Mouse (Mus musculus) MEL (cell line): ENCODE measurements around the gene Hist1h1c. TPM values are rescaled to one million over a fixed set of nuclear protein-coding genes. Genes with fewer than 3 reads are reported as not detected.

Experiments
- DNase-seq: peaks from one replicate; pipeline ENCODE4 v3.0.0; 2011; ENCODE audit warnings: low read depth, low spot score
- H3K27ac ChIP-seq: 2 replicates; pipeline ENCODE4 v1.5.1; 2012; ENCODE audit warnings: low read depth, mild to moderate bottlenecking, control low read depth, low read length, moderate library complexity; ENCODE audit not compliant: control insufficient read depth
- H3K27me3 ChIP-seq, 2 experiments: fragments of 150-350 bp in 1 of 2; sonication (generic) in 1 of 2; 2 replicates each; pipeline ENCODE4 v1.6.1; 2012; ENCODE audit warnings: low read length in 2 of 2, mild to moderate bottlenecking in 2 of 2, improper control_type of control experiment in 1 of 2, moderate library complexity in 1 of 2; ENCODE audit not compliant: insufficient read depth in 2 of 2, control insufficient read depth in 1 of 2
- H3K36me3 ChIP-seq, 2 experiments: 2 replicates each; pipeline ENCODE4 v1.6.1; 2012 to 2014; ENCODE audit warnings: low read length in 2 of 2, improper control_type of control experiment in 1 of 2, inconsistent platforms in 1 of 2, mild to moderate bottlenecking in 1 of 2; ENCODE audit not compliant: insufficient read depth in 2 of 2, control insufficient read depth in 1 of 2
- H3K4me1 ChIP-seq, 2 experiments: fragments of 150-350 bp in 1 of 2; sonication (generic) in 1 of 2; 2 replicates each; pipeline ENCODE4 v1.6.1; 2012; ENCODE audit warnings: low read length in 2 of 2, improper control_type of control experiment in 1 of 2, mild to moderate bottlenecking in 1 of 2; ENCODE audit not compliant: insufficient read depth in 2 of 2, control insufficient read depth in 1 of 2
- H3K4me3 ChIP-seq, 2 experiments: fragments of 150-350 bp in 1 of 2; sonication (generic) in 1 of 2; 2 replicates each; pipeline ENCODE4 v1.5.1; 2012; ENCODE audit warnings: low read depth in 2 of 2, low read length in 2 of 2, mild to moderate bottlenecking in 2 of 2, moderate library complexity in 2 of 2, control low read depth in 1 of 2, improper control_type of control experiment in 1 of 2; ENCODE audit not compliant: control insufficient read depth in 1 of 2, insufficient read depth in 1 of 2
- H3K79me2 ChIP-seq: 2 replicates; pipeline ENCODE4 v1.6.1; 2012; ENCODE audit warnings: mild to moderate bottlenecking, low read length, moderate library complexity; ENCODE audit not compliant: control insufficient read depth, poor library complexity, insufficient read depth
- H3K9ac ChIP-seq: 2 replicates; pipeline ENCODE4 v1.6.1; 2012; ENCODE audit warnings: low read depth, mild to moderate bottlenecking, control low read depth, low read length, moderate library complexity; ENCODE audit not compliant: control insufficient read depth, poor library complexity, severe bottlenecking
- H3K9me3 ChIP-seq: fragments of 150-350 bp; sonication (generic); replicated peaks from 2 replicates; pipeline ENCODE4 v1.6.1; 2012; ENCODE audit warnings: mild to moderate bottlenecking, low read length, improper control_type of control experiment, moderate library complexity; ENCODE audit not compliant: insufficient read depth
- BHLHE40 ChIP-seq: IDR thresholded peaks from 2 replicates; pipeline ENCODE4 v1.6.1; 2012; ENCODE audit warnings: low read depth, mild to moderate bottlenecking, inconsistent platforms, low read length, improper control_type of control experiment, borderline replicate concordance
- CHD2 ChIP-seq: IDR thresholded peaks from 2 replicates; pipeline ENCODE4 v1.6.1; 2011; ENCODE audit warnings: low read length, improper control_type of control experiment
- E2F4 ChIP-seq: IDR thresholded peaks from 2 replicates; pipeline ENCODE4 v1.6.1; 2011; ENCODE audit warnings: low read depth, low read length, improper control_type of control experiment, borderline replicate concordance
- EP300 ChIP-seq, 2 experiments: IDR thresholded peaks; 2 replicates each; pipeline ENCODE4 v1.6.1; 2011; ENCODE audit warnings: improper control_type of control experiment in 2 of 2, low read length in 2 of 2, low read depth in 1 of 2, mild to moderate bottlenecking in 1 of 2
- GATA1 ChIP-seq: IDR thresholded peaks from 2 replicates; pipeline ENCODE4 v1.6.1; 2011; ENCODE audit warnings: low read depth, low read length, improper control_type of control experiment
- JUND ChIP-seq: IDR thresholded peaks from 2 replicates; pipeline ENCODE4 v1.6.1; 2011; ENCODE audit warnings: low read depth, mild to moderate bottlenecking, improper control_type of control experiment, low read length
- KAT2A ChIP-seq: conservative IDR thresholded peaks from 2 replicates; pipeline ENCODE4 v1.6.1; 2012; ENCODE audit warnings: low read depth, low read length, improper control_type of control experiment, inconsistent platforms
- MAFK ChIP-seq: IDR thresholded peaks from 2 replicates; pipeline ENCODE4 v1.6.1; 2011; ENCODE audit warnings: low read depth, mild to moderate bottlenecking, low read length, improper control_type of control experiment, borderline replicate concordance
- MAZ ChIP-seq: IDR thresholded peaks from 2 replicates; pipeline ENCODE4 v1.6.1; 2012; ENCODE audit warnings: low read depth, mild to moderate bottlenecking, inconsistent platforms, low read length, improper control_type of control experiment
- POLR2AphosphoS5 ChIP-seq: IDR thresholded peaks from 2 replicates; pipeline ENCODE4 v1.6.1; 2012; ENCODE audit warnings: low read depth, borderline replicate concordance, mild to moderate bottlenecking, inconsistent platforms, low read length, moderate library complexity, mixed read lengths
- SIN3A ChIP-seq: IDR thresholded peaks from 2 replicates; pipeline ENCODE4 v1.6.1; 2012; ENCODE audit warnings: low read length, improper control_type of control experiment, inconsistent platforms
- SMC3 ChIP-seq: IDR thresholded peaks from 2 replicates; pipeline ENCODE4 v1.6.1; 2011; ENCODE audit warnings: low read depth, low read length, improper control_type of control experiment
- TAL1 ChIP-seq: IDR thresholded peaks from 2 replicates; pipeline ENCODE4 v1.6.1; 2012; ENCODE audit warnings: mild to moderate bottlenecking, inconsistent platforms, low read length, moderate library complexity, mixed read lengths
- TBP ChIP-seq: IDR thresholded peaks from 2 replicates; pipeline ENCODE4 v1.8.0; 2011; ENCODE audit warnings: low read depth, low read length, improper control_type of control experiment
- UBTF ChIP-seq: IDR thresholded peaks from 2 replicates; pipeline ENCODE4 v1.6.1; 2012; ENCODE audit warnings: low read depth, mild to moderate bottlenecking, inconsistent platforms, low read length, improper control_type of control experiment, moderate library complexity, borderline replicate concordance; ENCODE audit not compliant: insufficient read depth
- USF2 ChIP-seq, 2 experiments: IDR thresholded peaks; 2 replicates each; pipeline ENCODE4 v1.6.1; 2011 to 2012; ENCODE audit warnings: improper control_type of control experiment in 2 of 2, low read length in 2 of 2, borderline replicate concordance in 1 of 2, inconsistent platforms in 1 of 2, low read depth in 1 of 2, mild to moderate bottlenecking in 1 of 2; ENCODE audit not compliant: insufficient read depth in 1 of 2
- ZMIZ1 ChIP-seq: IDR thresholded peaks from 2 replicates; pipeline ENCODE4 v1.6.1; 2012; ENCODE audit warnings: low read depth, mild to moderate bottlenecking, inconsistent platforms, low read length, improper control_type of control experiment, moderate library complexity
- polyA plus RNA-seq, 2 experiments: library from polyadenylated mRNA; stranded (reverse) in 1 of 2; unstranded in 1 of 2; fragments of >175 nt in 1 of 2; fragments of >200 nt in 1 of 2; gene quantifications; 2 replicates each; pipeline versions ENCODE4 v1.2.1 to v1.2.4; 2012; ENCODE audit warnings: low replicate concordance in 2 of 2, low read depth in 1 of 2; ENCODE audit not compliant: insufficient read length in 2 of 2, insufficient read depth in 1 of 2, missing spikeins in 1 of 2
- total RNA-seq: library from RNA; depleted of rRNA; stranded (reverse); fragments of 300-350 nt; gene quantifications from 2 replicates; pipeline ENCODE4 v1.2.3, GENCODE M21; 2012

Hist1h1c gene
- total and polyA plus RNA-seq, 3 experiments = 3.8 to 348 TPM; not detected in 1

- Histone ChIP-seq H3K27me3 (no peaks in the 10 kb centered on the region), H3K27ac (no peak overlapping the region), H3K4me3 (no peak overlapping the region), H3K79me2 (no peaks in the 10 kb centered on the region), H3K9ac (no peak overlapping the region), H3K9me3 (no peaks in the 10 kb centered on the region), H3K4me1 (peaks cover 3 to 9% of the 10 kb centered on the region in 2 experiments), H3K36me3 (peaks cover 0 to 9% of the 10 kb centered on the region in 2 experiments; a peak in 2 of 4 replicates)
- no peak for TF ChIP-seq USF2 (IDR thresholded peaks at IDR 0.05; ENCODE audit: borderline replicate concordance in 1 of 2, insufficient read depth in 1 of 2, low read depth in 1 of 2, low read length in 2 of 2)
- TF ChIP-seq MAZ = no peak
- TF ChIP-seq E2F4 = no peak
- TF ChIP-seq TAL1 = no peak
- TF ChIP-seq POLR2AphosphoS5 = no peak
- TF ChIP-seq TBP = no peak
- no peak for TF ChIP-seq EP300 (IDR thresholded peaks at IDR 0.05; ENCODE audit: low read depth in 1 of 2, low read length in 2 of 2)
- no peak for TF ChIP-seq UBTF
- DNase-seq = no peak
Measured at GRCm38 (mm10) chr13:23729192-23729525, 9.4 kb upstream of the Hist1h1c start.

GRCm38 (mm10) chr13:23729706-23730105 lies 8.9 kb upstream of the Hist1h1c start:
- H3K4me3 ChIP-seq = no peak overlapping the region
- no peak overlapping the region for H3K9ac ChIP-seq
- peaks cover 3 to 11% of the 10 kb centered on the region in 2 experiments for H3K4me1 ChIP-seq
- H3K79me2 ChIP-seq = no peaks in the 10 kb centered on the region
- H3K27me3 ChIP-seq = no peaks in the 10 kb centered on the region
- peaks cover 0 to 9% of the 10 kb centered on the region in 2 experiments; a peak in 2 of 4 replicates for H3K36me3 ChIP-seq
- H3K27ac ChIP-seq = no peak overlapping the region
- H3K9me3 ChIP-seq = no peaks in the 10 kb centered on the region
- DNase-seq = no peak
- no peak for TF ChIP-seq GATA1
- no peak for TF ChIP-seq JUND
- TF ChIP-seq SMC3 = no peak

GRCm38 (mm10) chr13:23730479-23730878 lies 8.1 kb upstream of the Hist1h1c start:
- Histone ChIP-seq H3K36me3 (peaks cover 0 to 2% of the 10 kb centered on the region in 2 experiments; a peak in 2 of 4 replicates), H3K9ac (no peak overlapping the region)

More at GRCm38 (mm10) chr13:23730479-23730878, 8.1 kb upstream of the Hist1h1c start:
- Histone ChIP-seq H3K27me3 (no peaks in the 10 kb centered on the region), H3K79me2 (no peaks in the 10 kb centered on the region), H3K27ac (no peak overlapping the region), H3K9me3 (no peaks in the 10 kb centered on the region), H3K4me1 (peaks cover 0 to 5% of the 10 kb centered on the region in 2 experiments; a peak in 2 of 4 replicates), H3K4me3 (no peak overlapping the region)
- no peak for TF ChIP-seq SIN3A
- no peak for TF ChIP-seq MAFK
- no peak for TF ChIP-seq CHD2
- no peak for TF ChIP-seq KAT2A
- TF ChIP-seq USF2 (IDR thresholded peaks at IDR 0.05; ENCODE audit: borderline replicate concordance in 1 of 2, insufficient read depth in 1 of 2, low read depth in 1 of 2, low read length in 2 of 2) = no peak
- TF ChIP-seq ZMIZ1 = no peak
- TF ChIP-seq BHLHE40 = no peak
- TF ChIP-seq MAZ = no peak
- DNase-seq = no peak
